Mouse (Mus musculus) CH12.LX (cell line): Measurements from ENCODE around the gene Svs5. TPM values are rescaled to one million over a fixed set of nuclear protein-coding genes. Genes with fewer than 3 reads are reported as not detected.

Experiments used
- DNase-seq: peaks from one replicate; pipeline ENCODE4 v3.0.0-alpha.2; 2013; ENCODE audit errors: extremely low read depth
- H3K27ac ChIP-seq: 2 replicates; pipeline ENCODE4 v1.5.1; 2012; ENCODE audit warnings: low read depth, mild to moderate bottlenecking, control low read depth, moderate library complexity; ENCODE audit not compliant: insufficient read depth
- H3K27me3 ChIP-seq: replicated peaks from 2 replicates; pipeline ENCODE3; 2012; ENCODE audit warnings: inconsistent platforms
- H3K36me3 ChIP-seq, 2 experiments: replicated peaks in 1 of 2; 2 replicates each; pipeline versions ENCODE3 to v1.6.1; 2012; ENCODE audit warnings: inconsistent platforms in 1 of 2, low read length in 1 of 2, mild to moderate bottlenecking in 1 of 2, mixed read lengths in 1 of 2, moderate library complexity in 1 of 2; ENCODE audit not compliant: control insufficient read depth in 1 of 2, insufficient read depth in 1 of 2
- H3K4me1 ChIP-seq, 2 experiments: 2 replicates each; pipeline ENCODE4 v1.6.1; 2012; ENCODE audit warnings: inconsistent platforms in 1 of 2, moderate library complexity in 1 of 2; ENCODE audit not compliant: insufficient read depth in 2 of 2, control insufficient read depth in 1 of 2
- H3K4me2 ChIP-seq: 2 replicates; pipeline ENCODE4 v1.6.1; 2012; ENCODE audit warnings: low read depth, mild to moderate bottlenecking, control low read depth; ENCODE audit not compliant: poor library complexity, insufficient read depth, severe bottlenecking
- H3K4me3 ChIP-seq, 3 experiments: fragments of 150-350 bp in 1 of 3; sonication (generic) in 1 of 3; replicated peaks in 1 of 3; 2 replicates each; pipeline versions ENCODE3 to v1.5.1; 2011 to 2012; ENCODE audit warnings: low read depth in 2 of 3, low read length in 2 of 3, mild to moderate bottlenecking in 2 of 3, moderate library complexity in 2 of 3, control low read depth in 1 of 3, improper control_type of control experiment in 1 of 3, inconsistent platforms in 1 of 3, mixed read lengths in 1 of 3; ENCODE audit not compliant: poor library complexity in 1 of 3
- H3K79me2 ChIP-seq: replicated peaks from 2 replicates; pipeline ENCODE4 v1.6.1; 2012; ENCODE audit warnings: mild to moderate bottlenecking, moderate library complexity; ENCODE audit not compliant: control insufficient read depth, poor library complexity, insufficient read depth, severe bottlenecking; ENCODE audit errors: extremely low read depth
- H3K9ac ChIP-seq: 2 replicates; pipeline ENCODE4 v1.6.1; 2012; ENCODE audit warnings: low read depth, mild to moderate bottlenecking, control low read depth, moderate library complexity; ENCODE audit not compliant: insufficient read depth
- H3K9me3 ChIP-seq: replicated peaks from 2 replicates; pipeline ENCODE3; 2012; ENCODE audit warnings: low read length, inconsistent platforms, mixed read lengths
- CTCF ChIP-seq, 2 experiments: IDR thresholded peaks in 1 of 2; conservative IDR thresholded peaks in 1 of 2; 2 replicates each; pipeline ENCODE4 v1.5.1; 2011 to 2012; ENCODE audit warnings: low read depth in 2 of 2, low read length in 2 of 2, improper control_type of control experiment in 1 of 2, inconsistent platforms in 1 of 2, mild to moderate bottlenecking in 1 of 2, moderate library complexity in 1 of 2
- ELF1 ChIP-seq: IDR thresholded peaks from 2 replicates; pipeline ENCODE4 v1.6.1; 2014; ENCODE audit warnings: low read depth, mild to moderate bottlenecking, inconsistent platforms, low read length, improper control_type of control experiment
- GABPA ChIP-seq: IDR thresholded peaks from 2 replicates; pipeline ENCODE4 v1.6.1; 2012; ENCODE audit warnings: low read depth, low read length, improper control_type of control experiment, inconsistent platforms; ENCODE audit not compliant: insufficient replicate concordance
- HCFC1 ChIP-seq: IDR thresholded peaks from 2 replicates; pipeline ENCODE4 v1.6.1; 2012; ENCODE audit warnings: low read depth, mild to moderate bottlenecking, inconsistent platforms, low read length, improper control_type of control experiment
- MAFK ChIP-seq: IDR thresholded peaks from 2 replicates; pipeline ENCODE4 v1.6.1; 2011; ENCODE audit warnings: low read length, improper control_type of control experiment; ENCODE audit not compliant: insufficient replicate concordance
- RAD21 ChIP-seq: IDR thresholded peaks from 2 replicates; pipeline ENCODE4 v1.6.1; 2011; ENCODE audit warnings: low read depth, mild to moderate bottlenecking, low read length, improper control_type of control experiment, moderate library complexity
- SMC3 ChIP-seq: IDR thresholded peaks from 2 replicates; pipeline ENCODE4 v1.6.1; 2011; ENCODE audit warnings: low read depth, low read length, improper control_type of control experiment
- TBP ChIP-seq: conservative IDR thresholded peaks from 2 replicates; pipeline ENCODE4 v1.6.1; 2011; ENCODE audit warnings: low read depth, low read length, improper control_type of control experiment
- USF1 ChIP-seq: IDR thresholded peaks from 2 replicates; pipeline ENCODE4 v1.6.1; 2014; ENCODE audit warnings: low read depth, mild to moderate bottlenecking, inconsistent platforms, low read length, improper control_type of control experiment
- ZC3H11A ChIP-seq: IDR thresholded peaks from 2 replicates; pipeline ENCODE4 v1.6.1; 2012; ENCODE audit warnings: low read depth, mild to moderate bottlenecking, inconsistent platforms, low read length, improper control_type of control experiment
- ZMIZ1 ChIP-seq: IDR thresholded peaks from 2 replicates; pipeline ENCODE4 v1.6.1; 2012; ENCODE audit warnings: low read depth, mild to moderate bottlenecking, inconsistent platforms, low read length, improper control_type of control experiment
- dilution Hi-C: fragments of 300-500 bp; cut with MboI; formaldehyde crosslinking; loops from 2 replicates; pipeline ENCODE4 v1.14.3; 2020; ENCODE audit warnings: low sequenced_read_pairs; ENCODE audit not compliant: extremely low pct_unique_long_range_greater_than_20kb, extremely low pct_ligation_motif_present
- in situ Hi-C: fragments of 300-500 bp; cut with MboI; formaldehyde crosslinking; loops from 3 replicates; pipeline ENCODE4 v1.14.3; 2019; ENCODE audit warnings: low sequenced_read_pairs, low pct_ligation_motif_present, low pct_unique_long_range_greater_than_20kb, mixed read lengths
- polyA plus RNA-seq: library from polyadenylated mRNA; unstranded; fragments of >175 nt; gene quantifications from 2 replicates; pipeline ENCODE4 v1.2.1, GENCODE M21; 2012; ENCODE audit warnings: low read depth; ENCODE audit not compliant: insufficient read length
- total RNA-seq, 2 experiments: library from RNA; depleted of rRNA; stranded (reverse); fragments of 300-350 nt in 1 of 2; fragments of >200 nt in 1 of 2; gene quantifications; 2 replicates each; pipeline ENCODE4 v1.2.3; 2012 to 2014

Gene Svs5
- total and polyA plus RNA-seq, 3 experiments: not detected

GRCm38 (mm10) chr2:164382971-164383370 is 50.4 kb downstream of the Svs5 start:
- no peak for DNase-seq
- TF ChIP-seq TBP (no peak), CTCF (conservative IDR thresholded peaks at IDR 0.05 in 1 of 2, IDR thresholded peaks at IDR 0.05 in 1 of 2; ENCODE audit: low read depth in 2 of 2, low read length in 2 of 2) (no peak), ZMIZ1 (no peak), MAFK (no peak), HCFC1 (no peak), USF1 (no peak), RAD21 (no peak), ZC3H11A (no peak), ELF1 (no peak), GABPA (no peak), SMC3 (no peak)
- Histone ChIP-seq H3K27me3 (peaks cover 41% of the 10 kb centered on the region), H3K9me3 (peaks cover 2% of the 10 kb centered on the region), H3K27ac (no peak overlapping the region), H3K4me3 (no peak overlapping the region), H3K36me3 (no peaks in the 10 kb centered on the region), H3K4me1 (peaks cover 3 to 15% of the 10 kb centered on the region in 2 experiments; a peak in 3 of 4 replicates), H3K4me2 (no peak overlapping the region), H3K79me2 (no peaks in the 10 kb centered on the region), H3K9ac (no peak overlapping the region)
- dilution Hi-C loops (no loop called here), in situ Hi-C loops (no loop called here)

Other genes starting within 250 kb of the Svs5 start
Only the 20 nearest of the 21 such genes appear.
- gene Kcns1, start 161.6 kb upstream of the Svs5 start, total RNA-seq (2012; rRNA removed): 0.34 and 0.42 TPM in 2 replicates
- gene Kcns1, start 161.6 kb upstream of the Svs5 start, total RNA-seq (2014; rRNA removed): not detected in 2 replicates
- gene Kcns1, start 161.6 kb upstream of the Svs5 start, polyA plus RNA-seq: 0.11 TPM in 1 of 2 replicates, not detected in the other
- not detected in 2 replicates for gene Wfdc5, start 150.0 kb upstream of the Svs5 start, total RNA-seq (2012; rRNA removed)
- not detected in 2 replicates for gene Wfdc5, start 150.0 kb upstream of the Svs5 start, total RNA-seq (2014; rRNA removed)
- gene Wfdc5, start 150.0 kb upstream of the Svs5 start, polyA plus RNA-seq: not detected in 2 replicates
- not detected in 2 replicates for gene Wfdc12, start 142.1 kb upstream of the Svs5 start, total RNA-seq (2012; rRNA removed)
- not detected in 2 replicates for gene Wfdc12, start 142.1 kb upstream of the Svs5 start, total RNA-seq (2014; rRNA removed)
- gene Wfdc12, start 142.1 kb upstream of the Svs5 start, polyA plus RNA-seq: not detected in 2 replicates
- gene Wfdc15a, start 132.6 kb upstream of the Svs5 start, total RNA-seq (2012; rRNA removed): not detected in 2 replicates
- not detected in 2 replicates for gene Wfdc15a, start 132.6 kb upstream of the Svs5 start, total RNA-seq (2014; rRNA removed)
- not detected in 2 replicates for gene Wfdc15a, start 132.6 kb upstream of the Svs5 start, polyA plus RNA-seq
- gene Wfdc15b, start 111.1 kb upstream of the Svs5 start, total RNA-seq (2012; rRNA removed): not detected in 2 replicates
- gene Wfdc15b, start 111.1 kb upstream of the Svs5 start, total RNA-seq (2014; rRNA removed): not detected in 2 replicates
- gene Wfdc15b, start 111.1 kb upstream of the Svs5 start, polyA plus RNA-seq: not detected in 2 replicates
- not detected in 2 replicates for gene Svs2, start 94.3 kb upstream of the Svs5 start, total RNA-seq (2012; rRNA removed)
- gene Svs2, start 94.3 kb upstream of the Svs5 start, total RNA-seq (2014; rRNA removed): not detected in 2 replicates
- not detected in 2 replicates for gene Svs2, start 94.3 kb upstream of the Svs5 start, polyA plus RNA-seq
- gene Svs3b, start 76.1 kb upstream of the Svs5 start, total RNA-seq (2012; rRNA removed): not detected in 2 replicates
- gene Svs3b, start 76.1 kb upstream of the Svs5 start, total RNA-seq (2014; rRNA removed): not detected in 2 replicates
- not detected in 2 replicates for gene Svs3b, start 76.1 kb upstream of the Svs5 start, polyA plus RNA-seq
- not detected in 2 replicates for gene Svs4, start 54.3 kb upstream of the Svs5 start, total RNA-seq (2012; rRNA removed)
- not detected in 2 replicates for gene Svs4, start 54.3 kb upstream of the Svs5 start, total RNA-seq (2014; rRNA removed)
- not detected in 2 replicates for gene Svs4, start 54.3 kb upstream of the Svs5 start, polyA plus RNA-seq
- gene Svs3a, start 43.5 kb upstream of the Svs5 start, total RNA-seq (2012; rRNA removed): not detected in 2 replicates
- gene Svs3a, start 43.5 kb upstream of the Svs5 start, total RNA-seq (2014; rRNA removed): not detected in 2 replicates
- not detected in 2 replicates for gene Svs3a, start 43.5 kb upstream of the Svs5 start, polyA plus RNA-seq
- gene Svs6, start 16.0 kb upstream of the Svs5 start, total RNA-seq (2012; rRNA removed): not detected in 2 replicates
- not detected in 2 replicates for gene Svs6, start 16.0 kb upstream of the Svs5 start, total RNA-seq (2014; rRNA removed)
- not detected in 2 replicates for gene Svs6, start 16.0 kb upstream of the Svs5 start, polyA plus RNA-seq
- 1.2 and 2.7 TPM in 2 replicates for gene Slpi, start 56.4 kb downstream of the Svs5 start, total RNA-seq (2012; rRNA removed)
- gene Slpi, start 56.4 kb downstream of the Svs5 start, total RNA-seq (2014; rRNA removed): 0.38 and 0.53 TPM in 2 replicates
- gene Slpi, start 56.4 kb downstream of the Svs5 start, polyA plus RNA-seq: 0.71 and 1.0 TPM in 2 replicates
- gene Rbpjl, start 70.4 kb downstream of the Svs5 start, total RNA-seq (2012; rRNA removed): 0.08 TPM in 1 of 2 replicates, not detected in the other
- not detected in 2 replicates for gene Rbpjl, start 70.4 kb downstream of the Svs5 start, total RNA-seq (2014; rRNA removed)
- gene Rbpjl, start 70.4 kb downstream of the Svs5 start, polyA plus RNA-seq: not detected in 2 replicates
- gene Matn4, start 72.4 kb downstream of the Svs5 start, total RNA-seq (2012; rRNA removed): not detected in 2 replicates
- not detected in 2 replicates for gene Matn4, start 72.4 kb downstream of the Svs5 start, total RNA-seq (2014; rRNA removed)
- not detected in 2 replicates for gene Matn4, start 72.4 kb downstream of the Svs5 start, polyA plus RNA-seq
- 63.9 and 69.9 TPM in 2 replicates for gene Sdc4, start 111.1 kb downstream of the Svs5 start, total RNA-seq (2012; rRNA removed)
- 53.4 and 59.8 TPM in 2 replicates for gene Sdc4, start 111.1 kb downstream of the Svs5 start, total RNA-seq (2014; rRNA removed)
- gene Sdc4, start 111.1 kb downstream of the Svs5 start, polyA plus RNA-seq: 36.4 and 46.6 TPM in 2 replicates
- 58.5 and 59.7 TPM in 2 replicates for gene Sys1, start 124.2 kb downstream of the Svs5 start, total RNA-seq (2012; rRNA removed)
- gene Sys1, start 124.2 kb downstream of the Svs5 start, total RNA-seq (2014; rRNA removed): 41.8 and 46.6 TPM in 2 replicates
- 46.5 and 57.4 TPM in 2 replicates for gene Sys1, start 124.2 kb downstream of the Svs5 start, polyA plus RNA-seq
- 0.88 and 1.1 TPM in 2 replicates for gene Gm20458, start 128.2 kb downstream of the Svs5 start, total RNA-seq (2012; rRNA removed)
- 0.74 TPM in 1 of 2 replicates, not detected in the other for gene Gm20458, start 128.2 kb downstream of the Svs5 start, total RNA-seq (2014; rRNA removed)
- 0.31 and 1.2 TPM in 2 replicates for gene Gm20458, start 128.2 kb downstream of the Svs5 start, polyA plus RNA-seq
- gene Trp53tg5, start 141.0 kb downstream of the Svs5 start, total RNA-seq (2012; rRNA removed): not detected in 2 replicates
- gene Trp53tg5, start 141.0 kb downstream of the Svs5 start, total RNA-seq (2014; rRNA removed): not detected in 2 replicates
- not detected in 2 replicates for gene Trp53tg5, start 141.0 kb downstream of the Svs5 start, polyA plus RNA-seq
- gene Dbndd2, start 153.4 kb downstream of the Svs5 start, total RNA-seq (2012; rRNA removed): 1.6 and 5.7 TPM in 2 replicates
- 0.61 TPM in 1 of 2 replicates, not detected in the other for gene Dbndd2, start 153.4 kb downstream of the Svs5 start, total RNA-seq (2014; rRNA removed)
- gene Dbndd2, start 153.4 kb downstream of the Svs5 start, polyA plus RNA-seq: 0.31 and 0.53 TPM in 2 replicates
- gene Pigt, start 164.8 kb downstream of the Svs5 start, total RNA-seq (2012; rRNA removed): 36.8 and 39.2 TPM in 2 replicates
- 12.4 and 14.0 TPM in 2 replicates for gene Pigt, start 164.8 kb downstream of the Svs5 start, total RNA-seq (2014; rRNA removed)
- 66.2 and 91.8 TPM in 2 replicates for gene Pigt, start 164.8 kb downstream of the Svs5 start, polyA plus RNA-seq
- gene Wfdc2, start 229.7 kb downstream of the Svs5 start, total RNA-seq (2012; rRNA removed): not detected in 2 replicates
- gene Wfdc2, start 229.7 kb downstream of the Svs5 start, total RNA-seq (2014; rRNA removed): not detected in 2 replicates
- gene Wfdc2, start 229.7 kb downstream of the Svs5 start, polyA plus RNA-seq: not detected in 2 replicates